Mouse (Mus musculus): ENCODE results near the gene Rcan2.
A peak's percentile ranks its signal among the peaks of the same experiment; 100 is the strongest.

Rcan2 gene

DNA sequence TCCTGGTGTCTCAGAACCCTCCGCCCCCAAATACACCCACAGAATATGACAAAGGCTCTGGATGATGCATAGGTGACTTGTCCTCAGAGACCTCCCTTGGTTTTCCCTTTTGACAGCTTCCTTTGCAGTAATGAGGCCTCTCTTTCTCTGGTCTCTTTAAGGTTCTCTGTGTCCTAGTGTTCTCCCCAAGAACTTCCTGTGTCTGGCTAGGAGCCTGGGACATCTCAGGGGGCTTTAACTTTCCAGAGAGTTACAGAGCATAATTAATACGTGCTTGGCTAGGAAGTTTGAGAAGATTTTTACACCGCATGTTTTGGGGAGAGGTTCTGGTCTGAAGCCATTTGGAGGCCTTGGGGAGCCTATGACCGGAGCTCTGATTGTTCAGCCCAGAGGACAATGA lies 128.7 kb downstream of the Rcan2 start:
- DNase-seq = no peak

DNA sequence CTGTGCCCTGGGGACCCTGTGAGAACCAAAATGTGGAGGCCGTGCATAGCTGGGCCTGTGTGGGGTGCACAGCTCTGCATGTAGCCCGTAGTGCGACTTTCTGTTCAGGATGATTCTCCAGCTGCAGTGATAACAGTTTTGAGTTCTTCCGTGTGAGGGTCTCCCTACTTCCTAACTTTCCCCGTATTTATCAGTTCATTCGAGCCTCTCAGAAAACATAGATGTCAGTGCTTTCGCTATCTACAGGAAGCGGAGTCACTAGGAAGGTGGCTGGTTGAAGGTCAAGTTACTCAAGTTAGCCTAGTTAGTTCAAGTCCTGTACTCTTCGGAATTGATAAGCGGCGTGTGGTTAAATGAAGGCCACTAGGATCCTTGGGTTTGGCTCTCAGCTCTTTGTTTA lies 130.6 kb downstream of the Rcan2 start:
- DNase-seq = no peak

DNA sequence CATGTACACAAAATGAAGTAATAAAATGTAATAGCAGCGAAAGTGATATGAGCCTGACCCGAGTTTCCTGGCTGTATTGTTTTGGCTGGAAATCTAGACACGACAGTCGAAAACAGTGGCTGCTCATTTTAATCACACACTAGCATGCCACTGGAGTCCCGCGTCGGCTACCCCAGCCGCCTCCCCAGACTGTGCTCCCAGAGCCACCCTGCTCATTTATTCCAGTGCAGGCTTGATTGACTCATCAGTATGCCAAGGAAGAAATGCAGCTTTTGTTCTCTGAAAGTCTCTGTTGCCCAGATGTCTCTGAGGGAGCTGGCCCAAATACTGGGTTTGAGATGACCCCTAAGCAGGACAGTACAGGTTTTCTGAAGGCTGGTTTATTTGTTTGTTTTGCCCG lies 132.9 kb downstream of the Rcan2 start:
- no peak for DNase-seq

DNA sequence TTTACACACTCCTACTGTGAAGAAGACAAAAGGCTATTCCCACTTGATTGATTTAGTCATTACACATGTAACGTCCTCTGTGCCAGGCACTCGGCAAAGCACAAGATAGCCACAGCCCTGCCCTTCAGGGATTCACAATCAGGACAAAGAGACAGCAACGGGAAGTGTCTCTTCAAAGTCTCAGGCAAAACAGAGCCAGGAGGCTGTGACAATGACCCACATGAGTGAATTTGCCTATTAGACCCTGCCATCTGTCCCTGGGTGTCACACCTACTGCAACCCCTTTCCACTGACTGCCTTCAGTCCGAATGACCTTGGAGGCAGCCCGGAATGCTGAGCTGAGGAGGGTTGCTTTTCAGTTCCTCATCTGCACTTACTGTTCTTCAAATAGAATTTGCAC lies 151.1 kb downstream of the Rcan2 start:
- DNase-seq = no peak

DNA sequence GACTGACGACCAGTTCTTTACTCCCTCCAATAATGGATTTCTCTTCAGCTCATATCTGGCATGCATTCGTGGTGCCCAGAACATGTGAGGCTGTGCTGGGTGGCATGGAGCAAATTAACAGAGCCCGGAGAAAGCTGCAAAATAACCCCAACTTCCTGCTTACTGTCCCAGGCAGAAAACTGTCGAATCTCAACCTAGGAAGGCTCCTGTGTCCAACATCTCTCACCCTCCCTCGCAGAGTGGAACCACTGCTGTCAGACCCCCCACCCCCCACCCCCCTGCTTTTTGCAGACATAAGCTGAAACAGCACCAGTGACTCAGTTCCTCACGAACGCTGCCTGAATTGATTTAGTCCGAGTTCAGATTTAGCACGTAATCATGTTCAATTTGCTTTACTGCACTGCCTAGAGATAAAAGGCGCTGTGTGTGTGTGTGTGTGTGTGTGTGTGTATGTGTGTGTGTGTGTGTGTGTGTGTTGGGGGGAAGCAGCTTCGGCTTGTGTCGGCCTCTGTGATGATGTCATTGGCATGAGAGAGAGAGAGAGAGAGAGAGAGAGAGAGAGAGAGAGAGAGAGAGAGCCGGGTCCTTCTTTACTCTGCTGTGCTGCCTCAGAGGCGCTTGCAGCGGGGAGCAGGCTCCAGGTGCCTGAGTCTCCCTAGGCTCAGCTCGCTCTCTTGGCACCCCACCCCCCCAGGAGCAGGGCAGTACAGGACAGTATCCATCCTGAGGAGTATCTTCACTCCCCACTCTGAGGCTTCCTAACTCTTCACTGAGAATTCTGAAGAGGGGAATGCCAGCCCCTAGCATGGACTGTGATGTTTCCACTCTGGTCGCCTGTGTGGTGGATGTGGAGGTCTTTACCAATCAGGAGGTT lies 151.7 kb downstream of the Rcan2 start:
- no peak for DNase-seq

DNA sequence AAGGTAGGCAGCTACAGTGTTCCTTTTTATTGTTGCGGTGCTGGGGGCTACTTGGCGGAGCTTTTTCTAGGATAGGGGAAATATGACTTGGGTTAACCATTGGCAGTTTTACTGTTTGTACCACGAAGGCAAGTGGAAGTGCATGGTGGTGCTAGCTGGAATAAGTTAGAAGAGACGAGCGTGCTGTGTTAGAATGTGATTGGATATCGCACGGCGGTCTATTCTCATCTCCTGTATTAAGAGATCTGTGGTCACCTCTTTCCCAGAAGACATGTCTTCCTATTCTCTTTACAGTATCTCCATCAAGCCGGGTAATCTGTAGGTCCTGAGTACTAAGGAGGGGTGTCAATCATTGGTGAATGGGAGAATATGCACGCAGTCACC lies 152.4 kb downstream of the Rcan2 start:
- no peak for DNase-seq

DNA sequence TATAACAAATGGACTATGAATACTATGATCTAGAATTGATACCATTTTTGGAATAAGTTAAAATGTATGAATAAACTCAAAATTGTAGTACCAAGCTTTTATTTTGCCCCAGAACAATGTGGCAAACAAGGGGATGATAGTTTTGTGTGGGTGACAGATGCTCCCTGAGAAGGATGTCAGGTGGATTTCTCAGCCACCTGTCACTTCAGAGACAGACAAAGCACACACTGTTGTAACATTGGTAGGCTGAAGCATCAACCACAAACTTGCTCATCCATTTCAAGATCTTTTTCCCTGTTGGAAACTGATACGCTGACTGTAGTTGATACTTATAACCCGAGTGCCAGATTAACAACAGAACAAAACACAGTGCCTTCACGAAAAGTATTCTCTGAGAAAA lies 158.6 kb downstream of the Rcan2 start:
- no peak for DNase-seq

DNA sequence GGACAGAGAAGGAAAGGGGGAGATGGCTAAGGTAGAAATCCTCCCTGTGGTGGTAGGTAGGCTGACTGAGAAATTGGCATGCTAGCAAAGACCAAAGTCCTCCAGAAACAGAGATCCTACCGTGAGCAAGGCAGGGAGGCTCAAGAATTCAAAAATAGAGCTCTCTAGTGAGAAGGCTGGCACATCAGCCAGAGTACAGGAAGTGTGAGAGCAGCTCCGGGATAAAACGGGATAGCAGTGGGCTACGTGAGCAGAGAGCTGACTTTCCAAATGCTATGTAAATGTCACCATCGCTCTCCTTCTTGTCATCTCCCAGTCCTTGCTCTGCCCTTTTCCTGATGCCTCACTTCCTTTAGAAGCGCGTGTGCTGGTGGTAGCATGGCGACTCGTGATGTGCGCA lies 168.8 kb downstream of the Rcan2 start:
- DNase-seq = no peak

DNA sequence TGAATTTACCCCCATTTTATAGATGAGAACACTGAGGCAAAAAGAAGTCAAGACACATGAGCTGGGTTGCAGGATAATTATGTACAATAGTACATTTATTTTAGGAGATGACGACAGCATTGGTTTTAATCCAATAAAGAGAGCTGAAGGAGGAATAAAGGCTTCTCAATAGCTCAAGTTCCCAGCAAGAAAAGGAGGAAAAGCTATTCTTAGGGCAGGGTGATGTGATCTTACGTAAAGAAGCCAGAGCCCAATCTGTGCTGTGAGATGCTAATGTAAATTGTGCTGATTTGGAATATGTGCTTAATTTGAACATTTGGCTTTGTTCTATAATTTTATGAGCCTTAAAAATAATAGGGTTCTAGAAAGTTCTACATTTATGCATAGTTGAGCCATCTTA lies 176.4 kb downstream of the Rcan2 start:
- DNase-seq = no peak

DNA sequence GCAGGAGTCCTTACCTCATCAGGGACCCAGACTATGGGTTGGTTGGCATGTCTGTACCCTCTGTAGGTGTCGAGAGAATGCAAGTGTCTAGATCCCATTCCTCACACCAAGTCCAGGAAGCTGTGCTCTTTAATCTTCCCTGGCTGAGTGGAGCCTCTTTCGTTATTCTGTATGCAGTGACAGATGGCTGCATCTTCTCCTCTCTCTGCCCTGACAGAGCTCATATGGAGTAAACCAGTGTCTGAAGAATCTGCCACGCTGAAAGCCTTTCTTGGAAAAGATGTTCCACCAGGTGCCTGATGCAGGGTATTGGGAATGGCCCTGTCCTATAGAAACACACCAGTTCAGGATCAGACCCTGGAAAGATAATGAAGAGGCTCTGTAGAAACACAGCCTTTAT lies 178.8 kb downstream of the Rcan2 start:
- DNase-seq = no peak

DNA sequence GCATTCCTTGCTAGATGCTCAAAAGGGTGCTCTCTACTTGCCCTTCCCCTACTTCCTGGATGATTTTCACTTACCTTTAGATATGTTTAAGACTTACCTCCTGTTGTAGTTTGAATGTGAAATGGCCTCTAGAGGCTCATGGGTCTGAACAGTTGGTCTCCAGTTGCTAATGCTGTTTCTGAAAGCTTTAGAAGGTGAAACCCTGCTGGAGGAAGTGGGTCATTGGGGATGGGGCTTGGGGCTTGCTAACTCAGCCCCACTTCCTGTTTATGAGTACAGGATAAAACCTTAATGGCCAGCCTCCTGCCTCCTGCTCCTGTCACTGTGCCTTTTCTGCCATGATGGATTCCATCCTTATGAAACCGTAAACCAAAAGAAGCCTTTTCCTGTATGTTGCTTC lies 181.4 kb downstream of the Rcan2 start:
- DNase-seq = no peak

DNA sequence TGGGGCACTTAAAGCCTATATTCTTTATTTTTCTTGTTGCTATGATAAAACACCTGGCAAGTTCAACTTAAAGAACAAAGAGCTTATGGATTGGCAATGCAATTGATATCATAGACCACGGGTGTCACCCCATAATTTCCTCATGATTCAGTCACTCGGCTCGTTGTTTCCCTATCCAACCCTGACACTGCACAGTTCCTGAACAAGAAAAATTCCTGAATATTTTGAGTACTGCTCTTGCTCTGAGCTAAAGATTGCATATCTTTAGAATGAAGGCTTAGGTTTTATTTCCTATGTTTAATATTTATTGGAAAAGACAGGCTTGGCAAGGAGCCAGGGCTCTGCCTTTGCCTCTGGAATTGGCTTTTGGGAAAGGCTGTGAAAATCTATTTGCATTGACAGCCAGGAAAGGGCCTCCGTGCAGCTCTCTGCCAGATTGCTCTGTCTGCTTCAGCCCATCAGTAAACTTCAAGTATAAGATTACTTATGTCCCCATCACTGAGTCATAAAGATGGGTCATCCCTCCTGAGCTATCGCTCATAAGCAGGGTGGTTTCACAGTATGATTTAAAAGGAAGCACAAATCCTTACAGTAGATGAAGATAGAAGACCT lies 188.3 kb downstream of the Rcan2 start:
- peak; percentile 4 for DNase-seq

DNA sequence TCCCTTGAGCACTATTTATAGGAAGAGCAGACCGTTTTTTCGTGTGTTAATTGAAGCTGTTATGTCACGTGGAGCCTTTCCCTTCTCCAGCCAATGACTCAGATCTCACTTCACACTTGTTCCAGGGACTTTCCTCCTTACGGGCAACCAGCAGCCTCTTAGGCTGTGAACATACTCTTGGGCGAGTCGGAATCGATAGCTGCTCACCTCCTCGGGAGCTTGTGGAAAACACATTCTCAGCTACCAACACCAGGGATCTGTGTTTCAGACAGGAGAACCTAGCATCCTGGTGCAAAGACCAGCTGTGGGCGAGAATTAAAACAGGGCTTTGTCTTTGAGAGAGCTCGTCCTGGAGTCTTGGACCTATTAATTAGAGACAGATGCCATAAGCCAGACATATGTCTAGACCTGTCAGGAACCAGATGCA lies 189.8 kb downstream of the Rcan2 start:
- no peak for DNase-seq

DNA sequence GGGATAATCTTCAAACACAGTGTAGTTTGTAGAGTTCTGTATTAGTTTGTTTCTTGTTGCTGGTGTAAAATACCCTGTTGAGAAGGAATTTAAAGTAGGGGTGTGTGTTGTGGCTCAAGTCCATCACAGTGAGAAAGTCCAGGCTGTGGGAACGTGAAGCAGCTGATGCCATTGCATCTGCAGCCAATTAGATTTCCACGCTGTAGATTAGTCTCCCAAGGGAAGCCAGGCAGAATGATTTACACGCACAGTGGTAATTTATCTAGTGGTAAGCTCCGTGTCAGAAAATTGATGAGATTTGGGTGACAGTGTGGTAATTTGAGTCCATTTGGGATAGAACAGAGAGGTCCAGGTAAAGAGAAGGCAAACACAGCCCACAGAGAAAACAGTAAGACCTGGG lies 192.9 kb downstream of the Rcan2 start:
- DNase-seq = no peak

DNA sequence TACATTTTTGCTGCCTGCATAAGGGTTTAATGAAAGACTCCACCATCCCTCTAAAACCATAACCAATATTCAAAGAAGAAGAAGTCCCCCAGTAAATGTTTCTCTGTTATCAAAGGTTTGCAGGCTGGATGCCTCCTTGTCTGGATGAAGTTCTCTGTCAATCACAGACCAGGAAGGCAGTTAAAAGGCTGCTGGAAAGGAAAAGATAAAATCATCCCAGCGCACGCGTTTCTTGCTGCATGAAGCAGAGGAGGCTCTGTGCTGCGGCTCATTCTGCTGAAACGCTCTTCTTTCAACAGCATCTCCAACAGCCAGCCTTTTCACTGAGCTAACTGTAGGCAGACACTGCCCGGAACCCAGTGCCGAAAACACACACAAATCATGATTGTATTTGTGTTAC lies 196.4 kb downstream of the Rcan2 start:
- peak; percentile 24 for DNase-seq

DNA sequence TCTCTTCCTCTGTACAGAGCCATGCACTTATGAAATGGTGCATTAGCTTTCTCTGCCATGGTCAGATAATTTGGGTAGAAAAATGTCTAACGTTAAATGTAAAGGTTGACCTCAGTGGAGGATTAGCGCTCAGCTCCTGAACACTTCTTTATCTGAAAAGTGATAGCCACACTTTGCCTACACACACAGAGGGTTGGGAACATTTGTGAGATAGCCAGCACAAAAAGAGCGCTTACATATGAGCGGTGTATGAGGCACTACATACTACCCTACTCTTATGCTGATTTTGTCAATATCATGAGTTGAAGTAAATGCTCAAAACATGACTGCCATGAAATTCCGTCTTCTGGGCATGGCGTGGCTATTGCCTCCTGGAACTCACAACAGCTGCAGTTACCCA lies 196.9 kb downstream of the Rcan2 start:
- DNase-seq = no peak

DNA sequence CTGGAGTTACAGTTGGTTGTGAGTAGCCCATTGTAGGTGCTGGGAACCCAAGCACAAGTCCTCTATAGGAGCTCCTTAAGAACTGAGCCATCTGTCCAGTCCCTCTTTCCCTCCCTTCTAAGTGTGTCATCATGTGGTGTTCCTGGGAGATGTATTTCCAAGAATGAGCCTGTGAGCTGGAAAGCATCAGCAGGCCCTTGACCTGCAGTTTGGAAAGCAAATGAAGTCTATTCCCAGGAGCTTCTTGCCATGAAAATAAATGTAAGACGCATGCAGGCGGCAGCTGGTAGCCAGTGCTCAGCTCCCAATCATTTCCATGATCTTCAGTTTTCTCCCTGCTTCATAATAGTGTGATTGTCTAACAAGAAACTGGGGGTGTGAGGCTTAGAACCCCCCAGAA lies 203.2 kb downstream of the Rcan2 start:
- no peak for DNase-seq

DNA sequence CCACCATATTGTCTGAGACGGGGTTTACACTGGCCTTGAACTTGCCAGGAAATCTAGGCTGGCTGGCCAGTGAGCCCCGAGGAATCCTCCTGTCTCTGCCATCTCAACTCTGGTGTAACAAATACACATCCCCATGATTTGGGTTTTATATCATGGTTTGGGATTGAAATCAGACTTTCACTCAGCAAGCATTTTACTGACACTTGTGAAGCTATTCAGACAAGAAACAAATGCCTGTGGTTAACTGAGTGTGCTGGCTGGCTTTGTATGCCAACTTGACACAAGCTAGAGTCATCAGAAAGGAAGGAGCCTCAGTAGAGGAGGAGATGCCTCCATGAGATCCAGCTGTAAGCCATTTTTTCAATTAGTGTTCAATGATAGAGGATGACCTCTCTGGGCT lies 206.3 kb downstream of the Rcan2 start:
- DNase-seq = no peak

DNA sequence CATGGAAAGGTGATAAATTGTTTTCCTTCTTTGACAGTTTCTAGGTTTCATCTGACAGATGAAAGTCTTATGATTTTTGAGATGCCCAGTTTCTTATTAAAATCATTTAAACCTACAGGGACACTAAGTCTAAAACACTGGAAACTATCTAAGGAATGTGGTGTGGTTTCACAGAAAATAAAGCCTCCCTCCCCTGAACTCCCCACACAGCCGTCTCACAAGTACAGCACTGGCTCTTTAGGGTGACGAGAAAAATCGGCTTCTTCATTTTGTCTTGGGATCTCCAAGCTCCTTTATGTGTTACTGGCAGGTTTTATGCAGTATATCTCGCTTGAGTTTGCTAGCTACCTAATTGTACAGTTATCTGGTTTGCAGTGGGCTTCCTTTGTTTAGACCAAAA lies 210.8 kb downstream of the Rcan2 start:
- no peak for DNase-seq

DNA sequence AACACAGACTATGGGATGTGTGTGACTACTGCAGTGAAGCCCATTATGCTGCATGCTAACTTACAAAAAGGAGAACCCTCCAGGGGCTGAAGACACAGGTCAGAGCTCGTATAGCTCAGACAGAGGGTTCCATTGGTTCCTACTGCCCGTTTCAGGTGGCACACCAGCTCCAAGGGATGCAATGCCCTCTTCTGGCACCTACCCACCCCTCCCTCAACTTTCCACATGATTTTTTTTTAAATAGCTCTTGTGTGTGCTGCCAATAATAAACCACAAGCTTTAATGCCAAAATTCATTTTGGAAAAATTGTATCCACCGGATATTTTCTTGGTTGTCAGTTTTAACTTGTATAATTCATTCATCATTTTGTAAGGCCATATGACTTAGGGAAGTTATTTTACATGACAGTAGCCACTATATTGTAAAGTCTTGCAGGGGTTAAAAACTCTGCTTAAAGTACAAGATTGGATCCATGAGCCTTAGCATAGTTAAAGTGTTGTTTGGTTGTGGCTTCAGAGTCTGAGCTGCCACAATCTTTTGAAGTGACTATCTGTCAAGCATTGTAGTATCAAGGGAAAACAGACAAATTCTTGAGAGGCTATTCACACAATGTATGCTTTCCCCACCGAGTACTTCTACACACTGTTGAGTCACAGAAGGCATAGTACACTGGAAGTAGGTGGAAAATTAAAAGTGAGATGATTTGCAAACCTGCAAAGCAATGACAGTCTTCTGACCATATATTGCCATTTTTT lies 212.8 kb downstream of the Rcan2 start:
- no peak for DNase-seq

DNA sequence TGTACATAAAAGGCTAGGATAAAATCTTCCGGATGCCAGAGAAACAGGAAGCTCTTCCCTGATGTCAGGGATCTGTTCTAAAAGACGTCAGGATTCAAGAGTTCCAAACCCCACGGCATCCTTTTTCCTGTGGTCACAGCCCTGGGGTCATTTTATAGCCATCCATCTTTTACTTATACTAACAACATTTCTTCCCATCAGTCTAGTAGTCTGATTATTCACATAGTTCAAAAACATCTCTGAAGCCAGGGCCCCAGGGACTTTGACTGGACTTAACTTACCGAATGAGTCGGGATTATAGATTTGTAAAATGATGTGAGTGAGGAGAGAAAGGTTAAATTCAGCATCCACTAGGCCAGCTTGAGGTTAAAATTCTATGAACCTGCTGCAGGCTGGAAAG lies 215.2 kb downstream of the Rcan2 start:
- no peak for DNase-seq

DNA sequence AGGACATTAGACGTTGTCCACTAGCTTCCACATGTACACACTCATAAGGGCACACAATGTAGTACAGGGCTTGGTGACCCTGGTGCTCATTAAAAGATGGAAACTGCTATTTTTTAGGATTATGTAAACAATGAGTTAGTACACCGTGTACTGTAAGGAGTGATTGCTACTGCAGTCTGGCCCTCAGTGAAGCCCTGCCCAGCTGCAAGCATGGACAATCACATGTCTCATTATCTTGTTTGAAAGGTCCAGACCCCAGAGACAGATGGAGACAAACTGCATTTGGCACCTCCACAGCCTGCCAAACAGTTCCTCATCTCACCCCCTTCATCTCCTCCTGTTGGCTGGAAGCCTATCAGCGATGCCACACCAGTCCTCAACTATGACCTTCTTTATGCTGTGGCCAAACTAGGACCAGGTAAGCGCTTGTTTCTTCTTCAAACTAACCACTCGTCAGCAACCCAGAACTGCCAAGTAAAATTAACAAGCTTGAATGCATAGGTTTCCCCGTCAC lies 219.6 kb downstream of the Rcan2 start:
- no peak for DNase-seq

DNA sequence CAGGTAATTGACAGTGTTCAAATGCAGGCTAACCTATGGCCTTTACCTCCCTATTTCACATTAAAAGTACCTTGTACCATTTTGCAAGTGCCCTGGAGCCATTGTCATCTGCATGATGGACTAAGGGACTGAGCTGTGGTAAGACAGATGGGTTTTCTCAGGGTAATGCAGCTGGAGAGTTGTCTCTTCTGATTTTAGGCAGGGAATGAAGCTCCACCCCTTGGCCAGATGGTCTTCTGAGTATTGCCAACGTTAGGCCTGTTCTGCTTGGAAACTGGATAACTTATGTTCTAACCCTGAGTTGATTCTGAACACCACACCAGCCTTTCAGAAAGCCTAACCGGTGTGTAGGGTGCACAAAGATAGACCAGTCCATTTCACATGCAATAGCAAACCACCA lies 222.7 kb downstream of the Rcan2 start:
- no peak for DNase-seq

DNA sequence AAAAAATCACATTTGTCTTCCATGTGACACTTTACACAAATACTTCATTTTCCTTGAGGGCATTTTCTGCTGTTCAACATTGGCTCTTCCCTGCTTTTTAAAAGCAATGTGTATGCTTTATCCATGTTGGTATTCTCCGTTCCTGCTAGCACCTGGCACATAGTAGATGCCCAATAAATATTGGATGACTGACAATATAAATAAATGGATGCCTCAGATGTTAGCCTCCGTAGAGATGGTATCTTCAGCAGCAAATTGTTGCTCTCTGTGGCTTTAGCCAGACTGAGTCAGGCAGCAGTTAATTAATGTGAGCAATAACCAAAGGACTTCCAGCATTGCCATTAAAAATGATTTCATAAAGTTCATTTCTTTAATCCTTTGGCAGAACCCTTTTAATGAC lies 223.9 kb downstream of the Rcan2 start:
- DNase-seq = no peak

Measured in liver (tissue).